Mouse (Mus musculus) kidney, adult 18-20 months (tissue): ENCODE data around the gene Cbfa2t3.
A peak's percentile ranks its signal among the peaks of the same experiment; 100 is the strongest.
"Not testable (repeated sequence)": the region's sequence is repeated elsewhere in the genome, so short reads cannot be mapped to it uniquely, and the experiment has no call there.

ENCODE experiments used
- DNase-seq: peaks from one replicate; pipeline ENCODE4 v3.0.0; 2021

The Cbfa2t3 gene

DNA sequence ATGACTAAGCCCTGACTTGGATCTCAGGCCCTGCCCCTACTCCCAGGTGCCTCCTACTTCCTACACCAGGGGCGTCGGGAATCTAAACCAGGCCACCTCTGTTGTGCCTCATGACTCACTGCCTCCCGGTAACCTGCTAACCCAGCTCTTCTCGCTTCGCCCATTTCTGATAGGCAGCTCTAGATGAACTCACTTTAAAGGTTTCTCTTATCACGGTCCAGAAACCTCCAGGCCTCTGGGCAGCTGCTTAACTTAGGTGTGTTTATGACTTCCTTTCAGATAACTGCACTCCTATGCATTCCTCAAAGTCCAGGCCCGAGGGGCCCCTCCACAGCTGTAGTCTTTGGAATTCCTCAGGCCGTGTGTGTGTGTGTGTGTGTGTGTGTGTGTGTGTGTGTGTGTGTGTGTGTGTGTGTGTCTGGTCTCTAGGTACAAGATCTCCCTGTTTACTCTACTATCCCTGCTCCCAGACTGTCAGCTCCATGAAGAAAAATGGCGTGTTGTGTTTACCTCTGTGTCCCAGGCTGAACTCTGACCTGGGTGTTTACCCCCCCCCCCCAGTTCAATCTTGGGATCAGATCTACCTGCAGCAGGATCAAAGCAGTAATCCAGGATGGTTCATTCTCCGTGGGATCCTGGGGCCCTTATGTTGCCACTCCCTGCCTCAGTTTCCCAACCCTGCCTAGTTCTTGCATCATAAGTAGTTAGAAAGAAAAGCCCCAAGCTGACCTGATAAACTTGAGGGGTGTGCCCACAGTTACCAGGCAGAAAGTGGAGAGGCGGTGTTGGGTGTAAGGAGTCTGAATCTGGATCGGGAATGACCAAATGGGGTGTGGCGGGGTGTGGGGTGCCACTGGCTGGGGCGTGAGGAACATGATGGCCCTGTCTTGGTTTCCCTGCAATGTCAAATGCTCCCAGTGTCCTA, 62.8 kb downstream of the Cbfa2t3 start:
- no peak for DNase-seq

DNA sequence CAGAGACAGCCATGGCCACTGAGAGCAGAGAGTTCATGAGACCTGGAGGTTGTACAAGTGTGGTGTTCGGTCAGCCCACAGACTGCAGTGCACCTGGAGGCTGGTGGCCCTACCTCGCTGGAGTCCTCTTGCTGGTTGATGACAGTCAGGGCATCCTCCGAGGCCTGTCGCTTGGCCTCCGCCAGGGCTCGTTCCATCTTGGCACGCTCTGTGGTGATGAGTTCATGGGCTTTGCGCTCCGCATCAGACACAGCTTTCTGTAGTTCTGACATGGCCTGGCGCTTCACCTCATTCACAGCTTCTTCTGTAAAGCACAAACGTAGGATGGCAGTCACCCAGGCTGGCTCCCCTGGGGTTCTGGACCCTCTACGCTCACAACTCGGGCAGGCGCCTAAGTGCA, 65.7 kb downstream of the Cbfa2t3 start:
- no peak for DNase-seq

DNA sequence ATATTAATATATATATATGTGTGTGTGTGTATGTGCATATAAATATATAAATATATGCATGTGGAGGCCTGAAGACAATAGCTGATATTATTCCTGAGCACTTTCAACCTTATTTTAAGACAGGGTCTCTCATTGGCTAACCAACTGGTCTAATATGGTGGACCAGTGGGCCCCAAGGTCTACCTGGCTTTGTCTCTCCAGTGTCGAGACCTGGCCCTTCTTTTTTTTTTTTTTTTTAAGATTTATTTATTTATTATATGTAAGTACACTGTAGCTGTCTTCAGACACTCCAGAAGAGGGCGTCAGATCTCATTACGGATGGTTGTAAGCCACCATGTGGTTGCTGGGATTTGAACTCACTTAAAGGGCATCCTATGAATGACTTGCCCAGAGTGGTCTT, 66.8 kb downstream of the Cbfa2t3 start:
- DNase-seq, result not testable (repeated sequence)

GRCm38 (mm10) chr8:122630696-122631095, 68.2 kb downstream of the Cbfa2t3 start:
- DNase-seq, result peak; percentile 34

- DNase-seq, result no peak
Measured at GRCm38 (mm10) chr8:122629388-122629787, 69.5 kb downstream of the Cbfa2t3 start.

DNA sequence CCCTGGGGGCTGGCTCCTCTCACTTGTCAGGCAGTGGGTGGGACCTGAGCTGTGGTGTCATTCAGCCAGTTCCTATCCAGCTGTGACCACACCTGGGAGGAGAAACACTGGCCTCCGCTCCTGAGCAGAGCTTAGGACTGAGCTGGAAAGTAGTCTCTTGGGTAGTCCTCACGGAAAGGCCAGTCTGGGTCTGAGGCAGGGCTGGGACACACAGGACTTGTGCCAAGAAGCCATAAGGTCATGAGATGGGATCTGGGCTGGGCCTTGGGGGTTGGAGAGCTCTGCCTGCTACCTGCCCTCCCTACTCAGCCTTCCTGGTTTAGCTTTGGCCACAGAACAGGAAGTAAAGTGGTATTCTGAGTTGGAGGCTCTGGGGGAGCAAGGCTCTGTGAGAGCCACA, 72.0 kb downstream of the Cbfa2t3 start:
- no peak for DNase-seq

DNA sequence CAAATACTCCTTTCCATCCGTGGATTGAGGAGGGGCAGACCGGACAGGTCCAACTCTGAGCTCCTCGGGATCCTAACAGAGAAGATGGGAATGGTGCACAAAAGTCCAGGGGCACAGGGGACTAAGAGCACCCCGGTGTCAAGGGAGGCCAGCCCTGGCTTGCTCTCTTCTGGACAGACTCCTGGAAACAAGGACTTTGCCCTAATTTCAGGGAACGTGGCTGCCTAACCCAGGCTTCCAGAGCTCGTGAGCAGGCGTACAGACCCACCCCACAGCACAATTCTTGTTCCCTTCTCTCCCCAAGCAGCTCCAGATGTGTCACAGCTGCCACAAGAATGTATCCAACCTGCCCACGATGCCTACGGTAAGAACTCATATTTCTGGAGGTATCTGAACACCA, 73.1 kb downstream of the Cbfa2t3 start:
- peak; percentile 32 for DNase-seq

DNA sequence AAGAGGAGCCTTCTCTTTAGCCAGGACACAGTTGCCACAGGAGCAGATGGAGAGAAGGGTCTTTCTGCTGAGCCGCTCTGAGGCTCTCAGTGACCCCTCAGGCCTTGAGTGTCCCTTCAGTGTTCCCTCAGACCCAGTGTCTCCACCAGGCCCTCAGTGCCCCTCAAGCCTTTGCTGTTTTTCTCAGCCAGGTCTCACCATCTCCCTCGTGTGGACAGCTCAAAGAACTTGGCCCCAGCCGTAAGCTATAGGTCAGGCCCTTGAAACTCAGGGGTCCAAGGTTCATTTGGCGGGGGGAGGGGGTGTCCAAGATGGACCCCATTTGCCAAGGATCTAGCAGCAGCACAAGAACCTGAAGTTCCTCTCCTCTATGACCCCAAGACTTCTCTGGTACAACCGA, 74.3 kb downstream of the Cbfa2t3 start:
- DNase-seq, result no peak

GRCm38 (mm10) chr8:122623844-122624642, 74.9 kb downstream of the Cbfa2t3 start:
- no peak for DNase-seq

GRCm38 (mm10) chr8:122622727-122623126, 76.2 kb downstream of the Cbfa2t3 start, which contains the start of gene Pabpn1l:
TSS of gene Pabpn1l (minus strand) at chr8:122622739.
- no peak for DNase-seq

- no peak for DNase-seq
Measured at GRCm38 (mm10) chr8:122620446-122620845, 78.5 kb downstream of the Cbfa2t3 start.

- DNase-seq, result no peak
Measured at GRCm38 (mm10) chr8:122618660-122619378, 80.1 kb downstream of the Cbfa2t3 start.

DNA sequence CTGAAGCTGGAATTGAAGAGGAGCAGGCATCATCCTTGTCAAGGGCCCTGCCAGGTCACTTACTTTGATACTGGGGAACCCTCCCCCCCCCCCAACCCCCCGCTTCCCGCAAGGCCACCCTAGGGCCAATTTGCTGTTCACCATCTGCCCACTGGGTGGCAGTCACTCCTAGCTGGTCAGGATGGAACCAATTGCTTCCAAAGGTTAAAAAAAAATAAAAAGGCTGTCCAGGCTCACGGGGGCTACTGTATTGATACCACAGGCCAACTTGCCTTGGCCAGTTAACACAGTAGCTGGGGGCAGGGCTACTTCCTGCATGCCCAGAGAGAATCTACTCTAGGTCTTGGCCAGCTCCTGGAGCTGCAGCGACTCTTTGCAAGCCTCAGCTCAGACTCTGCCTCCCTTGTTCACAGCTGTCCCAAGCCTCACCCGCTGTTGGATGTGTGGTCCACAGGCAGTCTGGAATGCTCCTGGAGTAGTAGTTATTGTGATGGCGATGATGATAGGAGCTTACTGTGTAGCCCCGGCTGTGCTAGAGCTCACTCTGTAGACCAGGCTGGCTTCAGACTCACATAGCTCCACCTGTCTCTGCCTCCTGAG, 80.9 kb downstream of the Cbfa2t3 start:
- DNase-seq, result peak; percentile 87

GRCm38 (mm10) chr8:122616181-122616905, 82.6 kb downstream of the Cbfa2t3 start:
- no peak for DNase-seq

- DNase-seq, result peak; percentile 95
Measured at GRCm38 (mm10) chr8:122611295-122612133, 87.4 kb downstream of the Cbfa2t3 start, which contains the start of the genes Galns and Trappc2l. TSS of gene Galns (minus strand) at chr8:122611463. TSS of gene Trappc2l (plus strand) at chr8:122611640.

- DNase-seq, result no peak
Measured at GRCm38 (mm10) chr8:122610612-122611277, 88.2 kb downstream of the Cbfa2t3 start.

DNA sequence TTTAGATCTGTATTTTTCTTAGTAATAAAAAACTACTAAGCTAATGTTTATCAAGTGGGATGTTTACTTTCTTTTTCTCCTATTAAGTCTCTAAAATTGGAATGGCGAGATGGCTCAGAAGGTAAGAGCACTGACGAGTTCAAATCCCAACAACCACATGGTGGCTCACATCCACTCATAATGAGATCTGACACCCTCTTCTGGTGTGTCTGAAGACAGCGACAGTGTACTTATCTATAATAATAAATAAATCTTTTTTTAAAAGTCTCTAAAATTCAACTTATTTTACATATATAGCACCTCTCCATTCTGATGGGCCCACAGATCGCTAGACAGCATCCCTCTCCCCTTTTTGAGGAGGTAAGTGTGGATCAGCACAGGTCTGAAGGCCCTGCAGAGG, 88.7 kb downstream of the Cbfa2t3 start:
- DNase-seq, result no peak

DNA sequence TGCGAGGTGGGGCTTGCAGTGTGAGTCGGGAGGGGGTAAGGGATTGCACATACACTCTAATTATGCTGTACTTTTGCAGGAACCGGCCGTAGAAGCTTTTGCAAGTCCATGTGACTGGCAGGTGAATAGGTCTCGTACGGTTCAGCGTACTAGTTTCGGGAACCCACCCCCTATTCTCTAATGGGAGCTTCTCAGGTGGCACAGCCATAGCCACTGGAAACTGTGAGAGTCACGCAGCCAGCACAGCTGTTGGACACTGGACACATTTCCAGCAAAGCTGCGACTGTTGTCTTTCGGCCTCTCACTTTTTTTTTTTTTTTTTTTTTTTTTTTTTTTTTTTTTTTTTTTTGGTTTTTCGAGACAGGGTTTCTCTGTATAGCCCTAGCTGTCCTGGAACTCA, 92.1 kb downstream of the Cbfa2t3 start:
- no peak for DNase-seq

DNA sequence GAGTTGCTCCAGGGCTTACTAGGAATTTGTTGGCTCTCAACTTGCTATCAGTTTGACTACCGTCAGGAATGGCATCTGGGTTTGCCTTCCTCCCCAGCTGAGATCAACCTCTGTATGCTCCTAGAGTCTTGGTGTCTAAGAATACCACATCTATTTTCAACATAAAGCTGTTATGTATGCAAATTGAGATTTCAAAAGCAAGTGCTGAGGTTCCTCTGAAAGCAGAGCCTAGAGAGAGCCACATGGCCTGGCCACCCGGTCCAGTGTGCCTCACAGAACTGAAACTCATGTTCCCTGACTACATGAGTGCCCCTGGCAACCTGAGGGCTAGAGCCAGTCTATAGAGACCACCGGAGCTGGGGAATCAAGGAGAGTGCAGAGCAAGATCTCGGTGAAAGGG, 93.5 kb downstream of the Cbfa2t3 start:
- DNase-seq, result no peak

- DNase-seq, result no peak
Measured at GRCm38 (mm10) chr8:122604640-122605039, 94.3 kb downstream of the Cbfa2t3 start.
